Mouse (Mus musculus): ENCODE results near the gene A630076J17Rik. TPM values are rescaled to one million over a fixed set of nuclear protein-coding genes. Genes with fewer than 3 reads are reported as not detected.

Gene A630076J17Rik
- total and polyA plus RNA-seq, 2 experiments from 2014 or later: not detected

- Histone ChIP-seq H3K9me3 (ENCODE audit: low read length) (no peaks in the 10 kb centered on the region), H3K4me3 (ENCODE audit: low read depth, low read length) (no peak overlapping the region), H3K36me3 (ENCODE audit: insufficient read depth) (no peaks in the 10 kb centered on the region), H3K27me3 (ENCODE audit: insufficient read depth, low read length) (no peaks in the 10 kb centered on the region), H3K4me1 (ENCODE audit: insufficient read depth) (no peaks in the 10 kb centered on the region), H3K4me2 (ENCODE audit: low read depth) (no peak overlapping the region), H3K27ac (ENCODE audit: low read depth, low read length) (no peak overlapping the region), H3K9ac (no peak overlapping the region)
- peak; percentile 44; the same call in 1 of the 2 replicates for ATAC-seq
- TF ChIP-seq CTCF (IDR thresholded peaks at IDR 0.05; ENCODE audit: low read depth): no peak
- DNase-seq: no peak
- WGBS: 34% methylated on average over 9 of the region's 9 CpGs
Observed at GRCm38 (mm10) chr3:107201310-107202180, 28.9 kb upstream of the A630076J17Rik start.

GRCm38 (mm10) chr3:107204413-107204812 lies 26.0 kb upstream of the A630076J17Rik start:
- Histone ChIP-seq H3K27ac (ENCODE audit: low read depth, low read length) (no peak overlapping the region), H3K36me3 (ENCODE audit: insufficient read depth) (no peaks in the 10 kb centered on the region), H3K4me3 (ENCODE audit: low read depth, low read length) (no peak overlapping the region), H3K9ac (no peak overlapping the region), H3K27me3 (ENCODE audit: insufficient read depth, low read length) (no peaks in the 10 kb centered on the region), H3K9me3 (ENCODE audit: low read length) (no peaks in the 10 kb centered on the region), H3K4me1 (ENCODE audit: insufficient read depth) (no peaks in the 10 kb centered on the region), H3K4me2 (ENCODE audit: low read depth) (no peak overlapping the region)
- no peak for TF ChIP-seq CTCF (IDR thresholded peaks at IDR 0.05; ENCODE audit: low read depth)
- no peak for DNase-seq
- WGBS: 94% methylated on average over 3 of the region's 3 CpGs
- no peak for ATAC-seq

GRCm38 (mm10) chr3:107205170-107205569 lies 25.2 kb upstream of the A630076J17Rik start:
- no peak overlapping the region for H3K9ac ChIP-seq
- no peak for ATAC-seq

GRCm38 (mm10) chr3:107205994-107206393 lies 24.4 kb upstream of the A630076J17Rik start:
- Histone ChIP-seq H3K4me2 (ENCODE audit: low read depth) (no peak overlapping the region), H3K9ac (no peak overlapping the region), H3K4me3 (ENCODE audit: low read depth, low read length) (no peak overlapping the region), H3K27ac (ENCODE audit: low read depth, low read length) (no peak overlapping the region), H3K36me3 (ENCODE audit: insufficient read depth) (no peaks in the 10 kb centered on the region), H3K27me3 (ENCODE audit: insufficient read depth, low read length) (no peaks in the 10 kb centered on the region), H3K9me3 (ENCODE audit: low read length) (no peaks in the 10 kb centered on the region), H3K4me1 (ENCODE audit: insufficient read depth) (no peaks in the 10 kb centered on the region)
- peak; percentile 74 for DNase-seq
- ATAC-seq: no peak
- WGBS: 8% methylated on average over 4 of the region's 4 CpGs
- TF ChIP-seq CTCF (IDR thresholded peaks at IDR 0.05; ENCODE audit: low read depth): peak; percentile 78

More at GRCm38 (mm10) chr3:107205170-107205569, 25.2 kb upstream of the A630076J17Rik start:
- Histone ChIP-seq H3K27ac (ENCODE audit: low read depth, low read length) (no peak overlapping the region), H3K36me3 (ENCODE audit: insufficient read depth) (no peaks in the 10 kb centered on the region), H3K9me3 (ENCODE audit: low read length) (no peaks in the 10 kb centered on the region), H3K27me3 (ENCODE audit: insufficient read depth, low read length) (no peaks in the 10 kb centered on the region), H3K4me1 (ENCODE audit: insufficient read depth) (no peaks in the 10 kb centered on the region), H3K4me3 (ENCODE audit: low read depth, low read length) (no peak overlapping the region), H3K4me2 (ENCODE audit: low read depth) (no peak overlapping the region)
- no peak for DNase-seq
- no peak for TF ChIP-seq CTCF (IDR thresholded peaks at IDR 0.05; ENCODE audit: low read depth)

- H3K4me2 ChIP-seq (ENCODE audit: low read depth): no peak overlapping the region
- ATAC-seq (peak; percentile 68), DNase-seq (no peak)
- H3K27me3 ChIP-seq (ENCODE audit: insufficient read depth, low read length): no peaks in the 10 kb centered on the region
- no peak for TF ChIP-seq CTCF (IDR thresholded peaks at IDR 0.05; ENCODE audit: low read depth)
- no peaks in the 10 kb centered on the region for H3K36me3 ChIP-seq (ENCODE audit: insufficient read depth)
- no peak overlapping the region for H3K27ac ChIP-seq (ENCODE audit: low read depth, low read length)
- no peak overlapping the region for H3K4me3 ChIP-seq (ENCODE audit: low read depth, low read length)
- WGBS: 45% methylated on average over 4 of the region's 4 CpGs
- no peaks in the 10 kb centered on the region for H3K9me3 ChIP-seq (ENCODE audit: low read length)
- no peaks in the 10 kb centered on the region for H3K4me1 ChIP-seq (ENCODE audit: insufficient read depth)
- H3K9ac ChIP-seq: no peak overlapping the region
Observed at GRCm38 (mm10) chr3:107206490-107207150, 23.8 kb upstream of the A630076J17Rik start.

GRCm38 (mm10) chr3:107207625-107208253 lies 22.7 kb upstream of the A630076J17Rik start:
- ATAC-seq (peak; percentile 16; the same call in 1 of the 2 replicates), DNase-seq (no peak)
- Histone ChIP-seq H3K27ac (ENCODE audit: low read depth, low read length) (no peak overlapping the region), H3K27me3 (ENCODE audit: insufficient read depth, low read length) (no peaks in the 10 kb centered on the region), H3K4me2 (ENCODE audit: low read depth) (no peak overlapping the region), H3K4me3 (ENCODE audit: low read depth, low read length) (no peak overlapping the region), H3K4me1 (ENCODE audit: insufficient read depth) (no peaks in the 10 kb centered on the region), H3K9ac (no peak overlapping the region), H3K36me3 (ENCODE audit: insufficient read depth) (no peaks in the 10 kb centered on the region), H3K9me3 (ENCODE audit: low read length) (no peaks in the 10 kb centered on the region)
- WGBS: 63% methylated on average over 7 of the region's 7 CpGs
- TF ChIP-seq CTCF (IDR thresholded peaks at IDR 0.05; ENCODE audit: low read depth): no peak

All from forebrain, postnatal 0 days (tissue).